Mouse (Mus musculus) spleen, adult 2 months (tissue): ENCODE results near the gene Pxmp2. TPM values are rescaled to one million over a fixed set of nuclear protein-coding genes. Genes with fewer than 3 reads are reported as not detected.
A peak's percentile ranks its signal among the peaks of the same experiment; 100 is the strongest.

Source experiments
- DNase-seq, 2 experiments: peaks; one replicate each; pipeline versions ENCODE4 v3.0.0 to v3.0.0-alpha.2; 2012 to 2021; ENCODE audit warnings: low spot score in 2 of 2, low read depth in 1 of 2
- H3K27ac ChIP-seq: fragments of 200-500 bp; 2 replicates; pipeline ENCODE4 v1.5.1; 2012; ENCODE audit warnings: low read length, inconsistent platforms; ENCODE audit not compliant: insufficient read depth
- H3K27me3 ChIP-seq: fragments of 200-500 bp; 2 replicates; pipeline ENCODE4 v1.6.1; 2012; ENCODE audit warnings: mild to moderate bottlenecking, moderate library complexity, low read length, inconsistent platforms; ENCODE audit not compliant: control insufficient read depth, insufficient read depth
- H3K36me3 ChIP-seq: fragments of 200-500 bp; 2 replicates; pipeline ENCODE4 v1.6.1; 2012; ENCODE audit warnings: mild to moderate bottlenecking, low read length, inconsistent platforms; ENCODE audit not compliant: control insufficient read depth, insufficient read depth
- H3K4me1 ChIP-seq: fragments of 200-500 bp; 2 replicates; pipeline ENCODE4 v1.6.1; 2011; ENCODE audit warnings: inconsistent platforms; ENCODE audit not compliant: control insufficient read depth, insufficient read depth, insufficient read length
- H3K4me3 ChIP-seq: fragments of 200-500 bp; 2 replicates; pipeline ENCODE4 v1.5.1; 2011; ENCODE audit warnings: mild to moderate bottlenecking, inconsistent platforms; ENCODE audit not compliant: insufficient read depth, insufficient read length; ENCODE audit errors: extremely low read depth
- CTCF ChIP-seq: fragments of 200-500 bp; IDR thresholded peaks from 2 replicates; pipeline ENCODE4 v1.5.1; 2011; ENCODE audit warnings: mild to moderate bottlenecking, inconsistent platforms; ENCODE audit not compliant: insufficient read depth, insufficient read length, insufficient replicate concordance; ENCODE audit errors: extremely low read depth
- POLR2A ChIP-seq: fragments of 200-500 bp; IDR thresholded peaks from 2 replicates; pipeline ENCODE4 v1.6.1; 2011; ENCODE audit warnings: low read depth, low read length, inconsistent platforms
- WGBS: fragments of 180-500 bp; shearing (Covaris S2); methylation state at CpG from one replicate; pipeline ENCODE4 v1.1.7; 2018; 5-methylcytosine and 5-hydroxymethylcytosine counted together
- polyA plus RNA-seq: library from polyadenylated mRNA; depleted of rRNA; stranded (reverse); fragments of >200 nt; gene quantifications from 2 replicates; pipeline ENCODE4 v1.2.3, GENCODE M21; 2012; rRNA removed

The Pxmp2 gene
- polyA plus RNA-seq, result 2.0 and 2.6 TPM in 2 replicates

DNA sequence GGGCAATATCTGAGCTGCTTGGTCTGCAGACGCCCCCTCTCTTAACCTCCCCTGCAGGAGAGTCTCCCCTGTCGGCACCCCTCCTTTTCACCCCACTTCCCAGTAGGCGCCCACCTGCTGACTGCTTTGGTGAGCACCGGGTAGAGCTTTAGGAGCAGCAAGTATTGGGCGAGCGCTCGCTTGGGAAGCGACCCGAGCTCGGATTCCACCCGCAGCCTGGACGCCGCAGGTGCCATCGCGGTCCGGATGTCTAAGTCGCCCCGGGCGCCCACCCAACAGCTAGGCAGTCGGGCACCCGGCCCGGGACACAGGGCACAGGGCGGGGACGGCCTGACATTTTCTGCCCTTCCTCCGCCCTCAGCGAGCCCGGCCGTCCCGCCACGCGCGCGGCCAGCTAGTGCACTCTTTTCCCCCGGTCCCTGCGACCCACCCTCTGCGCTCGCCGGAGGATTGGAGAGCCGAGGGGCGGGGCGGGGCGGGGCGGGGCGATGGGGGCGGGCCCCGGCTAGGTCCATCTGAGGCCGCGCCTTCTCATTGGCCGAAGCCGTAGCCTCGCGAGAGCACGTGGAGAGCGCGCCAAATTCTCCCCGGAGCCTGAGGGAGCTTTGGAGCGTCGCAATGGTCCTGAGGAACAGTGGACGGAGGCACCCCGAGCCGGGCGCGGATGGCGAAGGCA, at the start of gene Pxmp2, which contains the start of gene Pole:
TSS of gene Pxmp2 (minus strand) at position 417 of the 676 bp plus-strand sequence.
TSS of gene Pole (plus strand) at position 537 of the 676 bp plus-strand sequence.
- H3K4me1 ChIP-seq, result peaks cover 2% of the 10 kb centered on the region; the same call in 1 of the 2 replicates
- under 1% methylated on average over 58 of the region's 64 CpGs for WGBS
- H3K4me3 ChIP-seq, result peak within 1 kb of the TSS; percentile 91
- no peaks in the 10 kb centered on the region; the same call in 1 of the 2 replicates for H3K27me3 ChIP-seq
- H3K36me3 ChIP-seq, result no peaks in the 10 kb centered on the region
- TF ChIP-seq POLR2A (no peak), CTCF (no peak)
- peak; percentile 67 to 84 for DNase-seq
- H3K27ac ChIP-seq, result no peak within 1 kb of the TSS; the same call in 1 of the 2 replicates

DNA sequence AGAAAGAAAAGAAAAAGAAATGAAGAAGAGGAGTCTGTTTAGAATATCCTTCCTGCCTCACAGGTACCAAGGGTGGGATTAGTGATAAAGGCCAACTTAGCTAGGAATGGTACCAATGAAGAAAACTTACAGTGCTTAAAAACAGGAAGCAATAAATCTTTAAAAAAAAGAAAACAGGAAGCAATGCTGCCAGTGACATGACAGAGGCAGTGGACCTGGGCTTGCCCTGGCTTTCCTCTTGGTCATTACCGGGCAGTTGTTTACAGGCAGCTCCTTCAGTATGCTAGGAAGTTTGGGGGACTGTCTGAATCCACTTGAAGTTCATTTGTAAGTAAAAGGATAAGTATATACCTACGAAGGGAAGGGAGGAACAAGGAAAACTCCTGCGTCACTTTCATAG, 44.5 kb upstream of the Pxmp2 start:
- peaks cover 2% of the 10 kb centered on the region; the same call in 1 of the 2 replicates for H3K36me3 ChIP-seq
- TF ChIP-seq CTCF, result no peak
- no peak for TF ChIP-seq POLR2A
- WGBS, result 58% methylated on average over 3 of the region's 3 CpGs
- H3K27me3 ChIP-seq, result no peaks in the 10 kb centered on the region
- H3K4me1 ChIP-seq, result no peaks in the 10 kb centered on the region
- no peak overlapping the region for H3K4me3 ChIP-seq
- no peak for DNase-seq
- H3K27ac ChIP-seq, result no peak overlapping the region

DNA sequence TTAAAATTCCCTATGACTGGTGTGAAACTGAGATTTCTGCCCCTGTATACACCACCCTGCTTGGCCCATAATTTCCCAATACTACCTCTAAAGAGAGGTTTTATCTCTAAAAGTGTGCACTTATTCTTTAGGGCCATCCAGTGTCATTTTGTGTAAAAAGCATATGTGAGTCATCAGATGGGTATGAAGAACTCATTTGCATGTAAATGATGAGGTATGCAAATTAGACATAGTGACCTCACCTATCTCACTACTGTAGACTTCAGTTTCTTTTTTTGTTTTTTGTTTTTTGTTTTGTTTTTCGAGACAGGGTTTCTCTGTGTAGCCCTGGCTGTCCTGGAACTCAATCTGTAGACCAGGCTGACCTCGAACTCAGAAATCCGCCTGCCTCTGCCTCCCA, 27.1 kb upstream of the Pxmp2 start:
- Histone ChIP-seq H3K4me1 (no peaks in the 10 kb centered on the region), H3K27me3 (no peaks in the 10 kb centered on the region), H3K27ac (no peak overlapping the region), H3K4me3 (no peak overlapping the region), H3K36me3 (peaks cover 5% of the 10 kb centered on the region; the same call in 1 of the 2 replicates)
- WGBS, result 95% methylated on average over 3 of the region's 3 CpGs
- TF ChIP-seq POLR2A (no peak), CTCF (no peak)
- no peak for DNase-seq

DNA sequence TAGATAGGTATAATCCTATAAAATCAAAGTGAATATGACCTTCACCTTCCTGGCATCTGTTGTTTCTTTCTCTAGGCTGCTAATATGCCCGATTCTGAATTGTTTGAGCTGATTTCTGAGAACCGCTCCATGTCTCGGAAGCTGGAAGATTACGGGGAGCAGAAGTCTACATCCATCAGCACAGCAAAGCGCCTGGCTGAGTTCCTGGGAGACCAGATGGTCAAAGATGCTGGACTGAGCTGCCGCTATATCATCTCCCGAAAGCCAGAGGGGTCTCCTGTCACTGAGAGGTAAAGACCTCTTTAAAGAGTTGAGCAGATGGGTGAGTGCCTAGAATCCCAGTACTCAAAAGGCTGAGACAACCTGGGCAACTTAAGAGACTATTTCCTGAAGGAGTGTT, 22.9 kb upstream of the Pxmp2 start:
- WGBS, result 96% methylated on average over 7 of the region's 7 CpGs
- Histone ChIP-seq H3K4me1 (no peaks in the 10 kb centered on the region), H3K27ac (no peak overlapping the region), H3K36me3 (peaks cover 8% of the 10 kb centered on the region; the same call in 1 of the 2 replicates), H3K4me3 (no peak overlapping the region), H3K27me3 (no peaks in the 10 kb centered on the region)
- DNase-seq, result no peak
- no peak for TF ChIP-seq POLR2A
- no peak for TF ChIP-seq CTCF

DNA sequence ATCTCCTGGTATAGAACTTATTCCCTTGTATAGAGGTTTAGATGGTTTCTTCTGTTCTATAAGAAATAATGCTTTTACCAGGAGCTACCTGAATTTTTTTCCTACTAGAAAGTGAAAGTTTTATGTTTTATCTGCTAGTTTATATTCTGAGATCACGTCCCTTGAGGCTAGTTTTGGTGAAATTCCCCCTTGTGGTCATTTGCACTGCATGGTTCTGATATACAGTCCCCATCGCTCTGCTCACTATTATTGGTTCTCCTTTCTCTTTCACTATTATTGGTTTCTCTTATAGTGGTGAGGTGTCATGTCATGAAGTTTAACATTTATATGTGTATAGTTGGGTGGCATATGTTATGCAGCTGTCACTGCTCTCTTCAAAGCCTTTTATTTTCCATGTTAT, 14.6 kb upstream of the Pxmp2 start:
- peaks cover 2% of the 10 kb centered on the region; the same call in 1 of the 2 replicates for H3K36me3 ChIP-seq
- WGBS, result 73% methylated on average over 2 of the region's 2 CpGs
- H3K4me1 ChIP-seq, result no peaks in the 10 kb centered on the region
- H3K4me3 ChIP-seq, result no peak overlapping the region
- no peaks in the 10 kb centered on the region for H3K27me3 ChIP-seq
- no peak overlapping the region for H3K27ac ChIP-seq
- no peak for TF ChIP-seq CTCF
- TF ChIP-seq POLR2A, result no peak
- DNase-seq, result no peak

DNA sequence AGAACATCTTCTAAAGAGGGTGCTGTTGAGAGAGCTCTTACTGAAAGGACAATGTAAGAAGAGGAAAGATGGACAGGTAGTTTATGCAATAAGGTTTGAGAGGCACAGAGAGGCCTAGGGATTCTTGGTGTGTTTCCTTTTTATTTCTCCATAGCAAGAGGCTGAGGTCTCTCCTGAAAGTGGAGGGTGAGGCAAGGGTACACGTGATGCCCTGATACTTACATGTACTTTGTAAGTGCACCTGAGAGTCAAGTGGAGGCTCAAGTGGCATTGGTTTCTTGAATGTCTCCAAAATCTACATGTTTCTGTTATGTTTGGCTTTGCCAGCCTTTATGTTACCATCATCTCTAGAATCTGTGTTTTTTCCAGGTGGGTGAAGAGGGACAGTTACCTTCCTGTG, 10.7 kb upstream of the Pxmp2 start:
- Histone ChIP-seq H3K27ac (no peak overlapping the region), H3K27me3 (no peaks in the 10 kb centered on the region), H3K4me3 (no peak overlapping the region), H3K4me1 (no peaks in the 10 kb centered on the region), H3K36me3 (no peaks in the 10 kb centered on the region; the same call in 1 of the 2 replicates)
- WGBS, result 91% methylated on average over 1 of the region's 1 CpGs
- no peak for DNase-seq
- TF ChIP-seq CTCF, result no peak
- no peak for TF ChIP-seq POLR2A

DNA sequence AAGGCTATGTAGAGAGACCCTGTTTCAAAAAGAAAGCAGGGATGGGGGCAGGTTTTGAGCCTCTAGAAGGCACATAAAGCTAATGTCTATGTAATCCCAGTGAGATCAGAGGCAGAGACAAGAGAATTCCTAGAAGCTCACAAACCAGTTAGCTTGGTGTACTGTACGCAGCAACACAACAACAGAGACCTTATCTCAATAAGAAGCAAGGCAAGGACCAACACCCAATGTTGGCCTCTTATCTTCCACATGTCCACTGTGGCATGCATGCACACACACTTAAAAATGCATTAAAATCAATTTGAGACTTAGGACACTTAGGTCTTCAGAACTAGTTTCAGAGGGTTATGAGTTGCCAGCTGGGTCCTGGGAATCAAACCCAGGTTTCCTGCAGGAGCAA, 5.7 kb upstream of the Pxmp2 start:
- DNase-seq, result no peak
- TF ChIP-seq POLR2A (no peak), CTCF (no peak)
- no peaks in the 10 kb centered on the region for H3K36me3 ChIP-seq
- no peak overlapping the region; the same call in 1 of the 2 replicates for H3K4me3 ChIP-seq
- no peaks in the 10 kb centered on the region for H3K27me3 ChIP-seq
- no peak overlapping the region for H3K27ac ChIP-seq
- WGBS, result 82% methylated on average over 1 of the region's 1 CpGs
- H3K4me1 ChIP-seq, result no peaks in the 10 kb centered on the region
